Mouse (Mus musculus) C2C12 (cell line): ENCODE results near the gene Dnmt3l. TPM values are rescaled to one million over a fixed set of nuclear protein-coding genes. Genes with fewer than 3 reads are reported as not detected.

Source experiments
- H3K27me3 ChIP-seq: one replicate; pipeline ENCODE4 v1.6.1; 2011; ENCODE audit not compliant: control insufficient read depth, insufficient read depth, insufficient read length
- H3K36me3 ChIP-seq: one replicate; pipeline ENCODE4 v1.6.1; 2011; ENCODE audit not compliant: control insufficient read depth, insufficient read depth
- H3K4me3 ChIP-seq: one replicate; pipeline ENCODE4 v1.5.1; 2011; ENCODE audit warnings: mild to moderate bottlenecking, control low read depth; ENCODE audit not compliant: poor library complexity, insufficient read depth, severe bottlenecking
- H3K79me2 ChIP-seq: one replicate; pipeline ENCODE4 v1.6.1; 2011; ENCODE audit not compliant: control insufficient read depth, insufficient read depth
- H3K79me3 ChIP-seq: one replicate; pipeline ENCODE4 v1.6.1; 2011; ENCODE audit warnings: low read depth, control low read depth
- H3ac ChIP-seq: one replicate; pipeline ENCODE3; 2011; ENCODE audit warnings: low read depth; ENCODE audit not compliant: control insufficient read depth, insufficient read length
- CEBPB ChIP-seq: IDR thresholded peaks from one replicate; pipeline ENCODE4 v1.6.1; 2011; ENCODE audit warnings: low read depth, mild to moderate bottlenecking, control low read depth, moderate library complexity
- CTCF ChIP-seq: IDR thresholded peaks from one replicate; pipeline ENCODE4 v1.5.1; 2011; ENCODE audit not compliant: control insufficient read depth, insufficient read depth, insufficient read length
- FOSL1 ChIP-seq: IDR thresholded peaks from one replicate; pipeline ENCODE4 v1.8.0; 2011; ENCODE audit warnings: mild to moderate bottlenecking, low read length; ENCODE audit not compliant: poor library complexity, insufficient read depth, severe bottlenecking
- MAX ChIP-seq: IDR thresholded peaks from one replicate; pipeline ENCODE4 v1.6.1; 2011; ENCODE audit warnings: mild to moderate bottlenecking, control low read depth
- MYOD1 ChIP-seq: IDR thresholded peaks from one replicate; pipeline ENCODE4 v1.6.1; 2011; ENCODE audit warnings: low read depth; ENCODE audit not compliant: control insufficient read depth, insufficient read length
- MYOG ChIP-seq: IDR thresholded peaks from one replicate; pipeline ENCODE4 v1.6.1; 2011; ENCODE audit not compliant: control insufficient read depth, insufficient read length; ENCODE audit errors: extremely low read depth
- USF1 ChIP-seq: IDR thresholded peaks from one replicate; pipeline ENCODE4 v1.6.1; 2011; ENCODE audit warnings: low read depth, mild to moderate bottlenecking, control low read depth, moderate library complexity
- polyA plus RNA-seq: library from polyadenylated mRNA; unstranded; fragments of >200 nt; fragmentation: generic; extraction: Trizol; gene quantifications from one replicate; pipeline ENCODE4 v1.2.1, GENCODE M21; 2012; ENCODE audit warnings: missing spikeins

The Dnmt3l gene
- polyA plus RNA-seq, 1 experiment = not detected

DNA sequence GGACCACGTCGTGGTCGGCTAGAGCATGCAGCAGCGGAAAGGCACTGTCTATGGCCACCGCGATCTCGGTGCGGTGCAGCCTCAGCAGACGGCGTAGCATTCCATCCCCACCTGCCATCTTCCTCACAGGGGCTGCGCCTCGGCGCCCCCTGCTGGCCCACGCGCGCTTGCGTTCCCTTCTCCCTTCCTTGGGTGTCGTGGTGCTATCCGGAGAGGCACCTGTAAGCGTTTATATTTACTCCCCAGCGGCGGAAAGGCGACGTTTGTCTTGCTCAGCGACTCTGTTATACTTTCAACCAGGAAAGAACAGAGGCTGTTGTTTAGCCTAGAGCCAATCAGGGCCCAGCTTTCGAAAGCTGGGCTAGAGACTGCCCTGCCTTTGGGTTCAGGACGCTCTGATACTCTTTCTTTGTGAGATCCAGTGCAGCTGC, 1.7 kb downstream of the Dnmt3l start, which contains the start of gene Aire:
TSS of gene Aire (minus strand) at position 205 of the 431 bp plus-strand sequence.
- Histone ChIP-seq H3K79me3 (no peaks in the 10 kb centered on the region), H3K36me3 (no peaks in the 10 kb centered on the region), H3ac (no peak within 1 kb of the TSS), H3K79me2 (no peaks in the 10 kb centered on the region), H3K27me3 (peaks cover 35% of the 10 kb centered on the region), H3K4me3 (no peak within 1 kb of the TSS)
- TF ChIP-seq CEBPB (no peak), MYOD1 (no peak), CTCF (peak; percentile 68), MYOG (no peak), FOSL1 (no peak), MAX (no peak), USF1 (no peak)

DNA sequence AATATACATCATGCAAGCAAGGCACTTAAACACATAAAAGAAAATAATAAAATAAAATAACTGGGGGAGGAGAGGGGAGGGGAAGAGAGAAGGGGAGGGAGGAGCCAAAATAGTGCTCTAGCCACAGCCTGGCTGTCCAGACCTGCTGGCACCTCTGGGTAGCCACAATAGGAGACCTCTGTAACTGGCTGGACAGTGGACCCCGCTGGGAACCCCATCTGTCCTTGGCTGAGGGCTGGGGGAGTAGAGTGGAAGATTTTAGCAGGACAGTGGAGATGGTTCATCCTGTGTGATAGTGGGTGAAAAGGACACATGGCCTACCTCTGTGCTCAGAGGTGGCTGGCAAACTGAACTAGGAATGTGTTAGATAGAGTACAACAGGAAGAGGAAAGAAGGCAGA, 2.8 kb downstream of the Dnmt3l start:
- Histone ChIP-seq H3K79me3 (no peaks in the 10 kb centered on the region), H3K79me2 (no peaks in the 10 kb centered on the region), H3K27me3 (peaks cover 30% of the 10 kb centered on the region), H3K36me3 (no peaks in the 10 kb centered on the region), H3K4me3 (no peak overlapping the region), H3ac (no peak overlapping the region)
- no peak for TF ChIP-seq MYOG
- no peak for TF ChIP-seq CTCF
- TF ChIP-seq USF1 = no peak
- no peak for TF ChIP-seq MAX
- no peak for TF ChIP-seq MYOD1
- TF ChIP-seq CEBPB = no peak

DNA sequence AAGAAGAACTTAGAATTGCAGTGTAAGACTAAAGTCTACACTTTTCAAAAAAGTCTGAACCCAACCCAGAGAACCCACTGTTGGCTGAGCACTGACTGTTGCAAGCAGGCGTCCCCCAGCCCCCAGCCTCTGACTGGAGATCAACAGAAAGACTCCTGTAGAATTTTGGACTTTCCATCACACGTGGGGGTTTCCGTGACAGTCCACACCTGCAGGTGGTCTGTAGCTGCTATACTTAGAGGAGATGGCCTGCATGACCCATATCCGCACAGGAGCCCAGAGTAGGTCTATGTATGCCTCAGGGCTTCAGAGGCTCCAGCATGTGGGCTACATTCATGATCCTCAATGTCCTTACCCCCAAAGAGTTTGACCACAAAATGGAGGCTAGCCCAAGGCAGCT, 4.6 kb downstream of the Dnmt3l start:
- no peak for TF ChIP-seq FOSL1
- TF ChIP-seq CTCF = no peak
- TF ChIP-seq CEBPB = no peak
- TF ChIP-seq MYOG = no peak
- no peak for TF ChIP-seq MAX
- TF ChIP-seq MYOD1 = no peak
- TF ChIP-seq USF1 = no peak
- Histone ChIP-seq H3K36me3 (no peaks in the 10 kb centered on the region), H3K79me2 (no peaks in the 10 kb centered on the region), H3K79me3 (no peaks in the 10 kb centered on the region), H3K27me3 (peaks cover 35% of the 10 kb centered on the region), H3K4me3 (no peak overlapping the region), H3ac (no peak overlapping the region)

DNA sequence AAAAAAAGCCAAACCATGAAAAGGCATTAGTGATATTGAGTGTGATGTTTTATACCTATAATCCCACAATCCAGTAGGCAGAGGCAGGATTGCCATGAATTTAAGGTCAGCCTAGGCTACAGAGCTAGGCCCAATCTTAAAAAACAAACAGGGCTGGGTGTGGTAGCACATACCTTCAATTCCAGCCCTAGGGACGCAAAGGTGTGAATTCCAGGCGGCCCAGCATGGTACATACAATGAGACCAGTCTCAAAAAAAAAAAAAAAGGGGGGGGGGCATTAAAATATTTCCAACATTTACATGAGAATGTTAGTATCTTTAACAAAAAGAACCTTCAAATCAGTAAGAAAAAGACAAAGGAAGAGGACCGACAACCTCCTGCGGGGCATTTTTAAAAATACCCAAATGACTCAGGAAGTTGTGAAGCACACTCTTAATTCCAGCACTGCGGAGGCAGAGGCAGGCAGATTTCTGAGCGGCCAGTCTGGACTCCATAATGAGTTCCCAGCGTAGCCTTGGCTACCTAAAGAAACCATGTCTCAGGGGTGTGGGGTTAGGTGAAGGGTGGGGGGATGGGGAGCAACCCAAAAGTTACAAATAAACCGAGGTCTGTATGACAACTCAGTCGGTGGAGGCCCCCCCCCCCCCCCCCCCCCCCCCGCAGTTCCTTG, 6.4 kb downstream of the Dnmt3l start:
- no peaks in the 10 kb centered on the region for H3K79me3 ChIP-seq
- no peaks in the 10 kb centered on the region for H3K36me3 ChIP-seq
- H3K79me2 ChIP-seq = no peaks in the 10 kb centered on the region
- peaks cover 35% of the 10 kb centered on the region for H3K27me3 ChIP-seq
- no peak for TF ChIP-seq CTCF
- H3K4me3 ChIP-seq = no peak overlapping the region
- no peak overlapping the region for H3ac ChIP-seq

DNA sequence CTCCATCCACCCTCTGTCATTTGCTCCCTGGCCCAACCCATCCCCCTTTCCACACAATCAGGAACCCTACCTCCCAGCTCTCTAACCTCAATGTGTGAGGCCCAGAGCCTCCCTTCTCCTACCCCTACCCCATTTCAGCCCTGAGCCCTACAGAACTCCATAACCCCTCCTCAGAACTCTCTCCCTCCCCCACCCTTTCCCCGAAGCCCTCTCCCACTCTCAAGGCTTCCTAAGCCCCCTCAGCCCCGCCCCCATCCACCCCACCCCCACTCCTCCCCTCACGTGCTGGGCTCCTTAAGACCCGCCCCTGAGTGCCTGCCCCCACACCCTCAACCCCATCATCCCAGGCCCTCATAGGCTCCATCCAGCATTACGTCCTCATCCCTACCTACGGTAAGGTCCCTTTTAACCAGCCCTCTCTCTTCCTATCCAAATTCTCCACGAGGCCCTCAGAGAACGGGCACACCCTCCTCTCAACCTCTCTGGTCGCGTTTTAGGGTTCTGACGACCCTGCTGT, 7.8 kb downstream of the Dnmt3l start:
- H3K79me2 ChIP-seq = no peaks in the 10 kb centered on the region
- no peak overlapping the region for H3ac ChIP-seq
- H3K79me3 ChIP-seq = no peaks in the 10 kb centered on the region
- peaks cover 35% of the 10 kb centered on the region for H3K27me3 ChIP-seq
- TF ChIP-seq CTCF (no peak), CEBPB (no peak), USF1 (no peak), MYOD1 (no peak), FOSL1 (no peak), MYOG (no peak), MAX (no peak)
- no peaks in the 10 kb centered on the region for H3K36me3 ChIP-seq
- no peak overlapping the region for H3K4me3 ChIP-seq
